Mouse (Mus musculus) stomach, embryonic 15.5 days (tissue): Measurements from ENCODE around the gene Dgke. TPM values are rescaled to one million over a fixed set of nuclear protein-coding genes. Genes with fewer than 3 reads are reported as not detected.
A peak's percentile ranks its signal among the peaks of the same experiment; 100 is the strongest.

Source experiments
- ATAC-seq: fragments of 200-750 bp; cut with Nextera tagmentation; 2 replicates; pipeline ENCODE4 v1.8.0; 2017; ENCODE audit warnings: low read depth, moderate number of reproducible peaks, moderate TSS enrichment; ENCODE audit not compliant: insufficient read depth, low FRiP score
- H3K27ac ChIP-seq: fragments of 300-500 bp; sonication (generic); 2 replicates; pipeline ENCODE4 v1.5.1; 2015; ENCODE audit warnings: mild to moderate bottlenecking, inconsistent platforms
- H3K27me3 ChIP-seq: fragments of 300-500 bp; sonication (generic); replicated peaks from 2 replicates; pipeline ENCODE4 v1.6.1; 2015; ENCODE audit warnings: inconsistent platforms
- H3K36me3 ChIP-seq: fragments of 300-500 bp; sonication (generic); 2 replicates; pipeline ENCODE4 v1.6.1; 2015; ENCODE audit warnings: inconsistent platforms
- H3K4me1 ChIP-seq: fragments of 300-500 bp; sonication (generic); 2 replicates; pipeline ENCODE4 v1.6.1; 2015; ENCODE audit warnings: inconsistent platforms
- H3K4me2 ChIP-seq: fragments of 300-500 bp; sonication (generic); 2 replicates; pipeline ENCODE4 v1.6.1; 2015; ENCODE audit warnings: mild to moderate bottlenecking, inconsistent platforms
- H3K4me3 ChIP-seq: fragments of 300-500 bp; sonication (generic); replicated peaks from 2 replicates; pipeline ENCODE4 v1.5.1; 2015; ENCODE audit warnings: inconsistent platforms
- H3K9ac ChIP-seq: fragments of 300-500 bp; sonication (generic); 2 replicates; pipeline ENCODE4 v1.6.1; 2015; ENCODE audit warnings: inconsistent platforms
- H3K9me3 ChIP-seq: fragments of 300-500 bp; sonication (generic); 2 replicates; pipeline ENCODE4 v1.6.1; 2016; ENCODE audit warnings: inconsistent platforms
- WGBS: fragments of 180-500 bp; shearing (Covaris S2); methylation state at CpG from one replicate; pipeline ENCODE4 v1.1.7; 2015; 5-methylcytosine and 5-hydroxymethylcytosine counted together
- polyA plus RNA-seq: library from polyadenylated mRNA; unstranded; fragments of >200 nt; fragmentation: Nextera tagmentation; extraction: Ambion mirVana; gene quantifications from 2 replicates; pipeline ENCODE4 v1.2.1, GENCODE M21; 2015

Gene Dgke
- polyA plus RNA-seq, 1 experiment from 2014 or later, result 4.0 TPM

DNA sequence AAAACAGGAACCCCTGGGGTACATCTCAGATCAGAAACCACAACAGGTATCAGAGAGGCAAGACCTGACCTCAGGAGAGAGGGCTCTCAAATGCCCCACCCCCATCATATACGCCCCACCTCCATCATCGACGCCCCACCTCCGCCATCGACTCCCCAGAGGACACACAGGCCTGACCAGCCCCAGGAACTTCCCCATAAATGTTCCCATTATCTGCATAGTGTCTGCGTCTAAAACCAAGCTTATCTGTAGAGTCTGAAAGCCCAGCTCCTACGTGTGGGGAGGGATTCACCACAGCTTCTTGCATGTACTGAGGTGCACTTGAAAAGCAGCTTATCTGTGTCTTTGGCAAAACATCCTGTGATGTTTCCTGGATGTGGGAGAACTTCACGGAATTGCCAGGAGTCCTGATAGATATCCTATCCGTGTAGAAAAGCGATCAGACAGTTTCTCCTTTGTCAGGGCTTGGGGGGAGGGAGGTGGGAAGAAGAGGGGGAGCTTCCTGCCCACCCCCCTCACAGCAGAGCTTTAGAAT, 37.7 kb downstream of the Dgke start:
- H3K27ac ChIP-seq, result peak overlapping the region; percentile 3; the same call in 1 of the 2 replicates
- no peak for ATAC-seq
- WGBS, result 37% methylated on average over 10 of the region's 10 CpGs

DNA sequence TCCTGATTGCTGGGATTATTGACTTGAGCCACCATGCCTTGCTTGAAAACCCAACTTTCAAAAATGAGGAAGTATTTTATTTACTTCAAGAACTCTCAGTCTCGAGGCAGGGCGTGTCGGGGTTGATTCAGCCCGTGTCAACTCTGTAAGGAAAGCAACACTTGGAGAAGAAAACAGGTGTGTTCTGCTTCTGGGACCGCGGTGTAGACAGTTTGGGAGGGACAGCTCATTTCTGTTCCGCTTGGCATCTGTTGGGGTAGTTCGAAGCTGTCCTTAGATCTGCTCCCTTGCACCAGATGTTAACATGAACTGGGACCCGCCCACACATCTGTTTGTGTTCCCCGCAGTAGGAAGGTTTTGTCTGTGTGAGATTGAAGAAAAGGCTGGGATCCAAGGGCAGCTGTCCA, 38.7 kb downstream of the Dgke start:
- Histone ChIP-seq H3K4me1 (peaks cover 22% of the 10 kb centered on the region; the same call in 1 of the 2 replicates), H3K4me2 (no peak overlapping the region), H3K36me3 (no peaks in the 10 kb centered on the region), H3K27ac (no peak overlapping the region; the same call in 1 of the 2 replicates), H3K9ac (no peak overlapping the region), H3K27me3 (no peaks in the 10 kb centered on the region), H3K4me3 (no peak overlapping the region), H3K9me3 (no peaks in the 10 kb centered on the region)
- ATAC-seq, result no peak
- 50% methylated on average over 10 of the region's 10 CpGs for WGBS

More for the DNA sequence above, 37.7 kb downstream of the Dgke start:
- no peak overlapping the region for H3K9ac ChIP-seq
- H3K36me3 ChIP-seq, result no peaks in the 10 kb centered on the region
- H3K4me3 ChIP-seq, result no peak overlapping the region
- H3K4me2 ChIP-seq, result no peak overlapping the region
- H3K9me3 ChIP-seq, result no peaks in the 10 kb centered on the region
- peaks cover 17% of the 10 kb centered on the region; the same call in 1 of the 2 replicates for H3K4me1 ChIP-seq
- no peaks in the 10 kb centered on the region for H3K27me3 ChIP-seq

- H3K27ac ChIP-seq, result no peak overlapping the region
- H3K27me3 ChIP-seq, result no peaks in the 10 kb centered on the region
- 96% methylated on average over 3 of the region's 3 CpGs for WGBS
- peaks cover 22% of the 10 kb centered on the region; the same call in 1 of the 2 replicates for H3K4me1 ChIP-seq
- no peak for ATAC-seq
- no peak overlapping the region for H3K9ac ChIP-seq
- H3K36me3 ChIP-seq, result no peaks in the 10 kb centered on the region
- H3K9me3 ChIP-seq, result no peaks in the 10 kb centered on the region
- H3K4me3 ChIP-seq, result no peak overlapping the region
- no peak overlapping the region for H3K4me2 ChIP-seq
Measured at GRCm38 (mm10) chr11:89026117-89026516, 40.5 kb downstream of the Dgke start.

DNA sequence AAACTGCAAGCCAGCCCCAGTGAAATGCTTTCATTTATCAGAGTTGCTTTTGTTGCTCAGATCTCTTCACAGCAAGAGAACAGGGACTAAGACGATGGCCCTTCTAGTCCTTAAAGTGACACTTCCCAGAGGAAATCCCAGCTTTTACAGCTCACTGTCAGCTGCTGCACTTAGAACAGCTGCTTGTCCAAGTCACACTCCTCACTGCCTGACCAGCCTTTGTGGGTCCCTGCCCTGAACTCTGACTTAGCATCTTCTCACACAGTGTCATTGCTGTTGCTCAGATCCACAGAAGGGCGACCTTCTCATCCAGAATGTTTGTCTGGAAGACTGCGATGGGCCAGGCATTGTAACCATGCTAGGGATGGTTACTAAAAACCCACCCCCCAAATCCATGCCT, 41.0 kb downstream of the Dgke start:
- no peaks in the 10 kb centered on the region for H3K27me3 ChIP-seq
- H3K9me3 ChIP-seq, result no peaks in the 10 kb centered on the region
- no peak overlapping the region for H3K4me3 ChIP-seq
- no peak overlapping the region for H3K9ac ChIP-seq
- no peak for ATAC-seq
- peaks cover 22% of the 10 kb centered on the region; the same call in 1 of the 2 replicates for H3K4me1 ChIP-seq
- H3K4me2 ChIP-seq, result no peak overlapping the region
- no peaks in the 10 kb centered on the region for H3K36me3 ChIP-seq
- WGBS, result 76% methylated on average over 3 of the region's 3 CpGs
- H3K27ac ChIP-seq, result no peak overlapping the region

DNA sequence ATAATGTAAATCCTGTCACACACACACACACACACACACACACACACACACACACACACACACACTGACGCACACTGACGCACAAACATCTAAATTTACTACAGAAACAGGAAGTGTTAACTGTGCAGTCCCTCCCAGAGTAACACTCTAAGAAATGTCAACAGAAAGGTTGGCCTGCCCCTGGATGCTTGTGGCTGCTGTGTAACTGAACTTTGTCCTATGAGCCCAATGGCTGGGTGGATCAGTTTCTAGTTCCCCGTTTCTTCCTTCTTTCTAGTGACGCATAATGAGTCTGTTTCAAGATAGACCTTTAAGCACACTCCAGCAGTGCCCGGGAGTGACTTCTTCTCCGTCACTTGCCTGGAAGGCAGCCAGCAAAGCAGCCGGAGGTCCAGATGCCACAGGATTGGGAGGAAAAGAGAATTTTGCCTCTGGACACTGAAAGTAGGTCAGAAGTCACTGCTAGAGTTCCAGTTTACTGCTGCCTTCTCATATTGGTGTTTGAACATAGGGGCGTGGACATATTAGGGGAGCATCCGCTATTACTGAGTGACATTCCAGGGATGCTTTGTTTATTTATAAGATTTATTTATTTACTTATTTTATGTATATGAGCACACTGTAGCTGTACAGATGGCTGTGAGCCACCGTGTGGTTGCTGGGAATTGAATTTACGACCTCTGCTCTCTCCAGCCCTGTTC, 42.3 kb downstream of the Dgke start:
- no peak overlapping the region for H3K9ac ChIP-seq
- H3K4me2 ChIP-seq, result no peak overlapping the region
- peaks cover 22% of the 10 kb centered on the region; the same call in 1 of the 2 replicates for H3K4me1 ChIP-seq
- H3K27me3 ChIP-seq, result no peaks in the 10 kb centered on the region
- no peak overlapping the region for H3K4me3 ChIP-seq
- ATAC-seq, result peak; percentile 82
- peak overlapping the region; percentile 82 for H3K27ac ChIP-seq
- 0 out of 2 replicates have a peak, but pooled peaks cover 2% of the 10 kb centered on the region for H3K36me3 ChIP-seq
- no peaks in the 10 kb centered on the region for H3K9me3 ChIP-seq
- 37% methylated on average over 11 of the region's 11 CpGs for WGBS

DNA sequence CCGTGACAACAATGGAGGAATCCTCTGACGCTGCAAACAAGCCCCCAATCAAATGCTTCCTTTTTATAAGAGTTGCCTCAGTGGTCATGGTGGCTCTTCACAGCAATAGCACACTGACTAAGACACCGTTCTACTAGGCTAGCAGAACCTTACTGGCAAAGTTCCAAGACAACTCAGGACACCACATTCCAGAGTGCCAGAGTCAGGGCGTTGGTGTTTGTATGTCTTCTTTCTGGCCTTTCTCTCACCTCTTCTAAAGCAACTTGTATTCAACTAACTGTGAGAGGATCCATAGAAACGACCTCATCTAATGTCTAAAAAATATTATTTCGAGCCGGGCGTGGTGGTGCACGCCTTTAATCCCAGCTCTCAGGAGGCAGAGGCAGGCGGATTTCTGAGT, 43.2 kb downstream of the Dgke start:
- H3K27ac ChIP-seq, result peak overlapping the region; percentile 82; the same call in 1 of the 2 replicates
- WGBS, result 66% methylated on average over 10 of the region's 10 CpGs
- H3K9me3 ChIP-seq, result no peaks in the 10 kb centered on the region
- H3K4me2 ChIP-seq, result no peak overlapping the region
- H3K9ac ChIP-seq, result no peak overlapping the region
- ATAC-seq, result no peak
- no peak overlapping the region for H3K4me3 ChIP-seq
- peaks cover 22% of the 10 kb centered on the region; the same call in 1 of the 2 replicates for H3K4me1 ChIP-seq
- H3K27me3 ChIP-seq, result no peaks in the 10 kb centered on the region
- peaks cover 7% of the 10 kb centered on the region; the same call in 1 of the 2 replicates for H3K36me3 ChIP-seq

DNA sequence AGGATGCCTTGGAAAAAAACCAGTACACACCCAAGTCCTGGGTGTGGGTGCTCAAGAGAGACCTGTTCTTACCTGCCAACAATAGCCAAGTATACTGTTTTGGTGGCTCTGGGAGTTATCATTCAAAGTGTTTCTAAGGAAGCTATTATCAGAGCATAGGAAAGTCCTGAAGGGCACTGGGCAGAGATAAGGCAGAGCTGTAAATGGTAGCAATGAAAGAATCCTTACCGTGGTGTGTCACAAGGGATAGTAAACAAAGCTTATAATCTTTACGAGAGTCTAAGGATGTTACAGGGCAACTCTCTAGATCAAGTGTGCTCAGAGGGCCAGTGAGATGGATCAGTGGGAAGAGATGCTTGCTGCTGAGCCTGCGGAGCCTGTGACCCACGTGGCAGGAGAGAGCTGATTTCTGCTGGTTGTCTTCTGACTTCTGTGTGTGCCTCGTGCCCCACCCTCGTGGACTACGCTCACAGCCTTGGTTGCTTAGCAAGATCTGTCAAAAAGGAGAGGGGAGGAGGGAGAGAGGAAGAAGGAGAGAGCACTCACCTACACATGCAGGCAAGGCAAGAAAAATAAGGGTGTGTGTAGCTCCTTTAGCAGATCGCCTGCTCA, 44.4 kb downstream of the Dgke start:
- Histone ChIP-seq H3K4me1 (peaks cover 17% of the 10 kb centered on the region; the same call in 1 of the 2 replicates), H3K4me3 (no peak overlapping the region), H3K27ac (peak overlapping the region; percentile 31; the same call in 1 of the 2 replicates), H3K27me3 (no peaks in the 10 kb centered on the region), H3K9me3 (no peaks in the 10 kb centered on the region), H3K9ac (no peak overlapping the region), H3K36me3 (peaks cover 8% of the 10 kb centered on the region; the same call in 1 of the 2 replicates), H3K4me2 (no peak overlapping the region)
- 45% methylated on average over 8 of the region's 8 CpGs for WGBS
- peak; percentile 52 for ATAC-seq

GRCm38 (mm10) chr11:89021687-89022086, 45.0 kb downstream of the Dgke start:
- Histone ChIP-seq H3K4me3 (no peak overlapping the region), H3K27ac (no peak overlapping the region), H3K9ac (no peak overlapping the region), H3K4me2 (no peak overlapping the region), H3K9me3 (no peaks in the 10 kb centered on the region), H3K4me1 (peaks cover 17% of the 10 kb centered on the region; the same call in 1 of the 2 replicates), H3K27me3 (no peaks in the 10 kb centered on the region), H3K36me3 (peaks cover 8% of the 10 kb centered on the region; the same call in 1 of the 2 replicates)
- ATAC-seq, result no peak
- WGBS, result 70% methylated on average over 7 of the region's 7 CpGs

GRCm38 (mm10) chr11:89020681-89021305, 45.9 kb downstream of the Dgke start:
- Histone ChIP-seq H3K4me3 (no peak overlapping the region), H3K27ac (no peak overlapping the region), H3K36me3 (peaks cover 16% of the 10 kb centered on the region; the same call in 1 of the 2 replicates), H3K9me3 (no peaks in the 10 kb centered on the region), H3K4me2 (no peak overlapping the region), H3K4me1 (peaks cover 17% of the 10 kb centered on the region; the same call in 1 of the 2 replicates), H3K27me3 (no peaks in the 10 kb centered on the region), H3K9ac (no peak overlapping the region)
- WGBS, result 66% methylated on average over 9 of the region's 9 CpGs
- no peak for ATAC-seq

- WGBS, result 77% methylated on average over 9 of the region's 9 CpGs
- peak; percentile 68; the same call in 1 of the 2 replicates for ATAC-seq
- Histone ChIP-seq H3K4me1 (no peaks in the 10 kb centered on the region), H3K4me2 (no peak overlapping the region), H3K9ac (no peak overlapping the region), H3K4me3 (no peak overlapping the region), H3K27ac (no peak overlapping the region), H3K36me3 (peaks cover 28% of the 10 kb centered on the region; the same call in 1 of the 2 replicates), H3K27me3 (no peaks in the 10 kb centered on the region), H3K9me3 (no peaks in the 10 kb centered on the region)
Measured at GRCm38 (mm10) chr11:89017514-89018182, 49.0 kb downstream of the Dgke start.

DNA sequence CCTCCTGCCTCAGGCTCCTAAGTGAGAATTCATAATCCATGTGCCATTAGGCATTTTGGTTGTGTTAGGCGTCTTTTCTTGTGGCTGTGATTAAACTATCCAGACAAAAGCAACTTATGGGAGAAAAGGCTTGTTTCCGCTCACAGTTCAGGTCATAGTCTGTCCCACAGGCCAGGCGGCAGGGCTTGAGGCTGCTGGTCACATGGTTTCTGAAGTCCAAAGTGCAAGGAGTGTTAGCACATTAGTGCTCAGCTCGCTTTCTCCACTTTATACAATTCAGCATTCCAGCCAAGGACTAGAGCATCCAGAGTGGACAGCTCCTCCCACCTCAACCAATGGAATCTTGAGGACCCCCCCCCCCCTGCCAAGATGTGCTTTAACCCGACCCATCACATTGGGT, 54.4 kb downstream of the Dgke start:
- ATAC-seq, result no peak
- 86% methylated on average over 5 of the region's 5 CpGs for WGBS

More for the DNA sequence above, 54.4 kb downstream of the Dgke start:
- Histone ChIP-seq H3K4me2 (no peak overlapping the region), H3K36me3 (peaks cover 55% of the 10 kb centered on the region), H3K9ac (no peak overlapping the region), H3K9me3 (no peaks in the 10 kb centered on the region), H3K27me3 (no peaks in the 10 kb centered on the region), H3K4me3 (no peak overlapping the region), H3K4me1 (no peaks in the 10 kb centered on the region), H3K27ac (no peak overlapping the region)
